In the genomic region with DNA sequence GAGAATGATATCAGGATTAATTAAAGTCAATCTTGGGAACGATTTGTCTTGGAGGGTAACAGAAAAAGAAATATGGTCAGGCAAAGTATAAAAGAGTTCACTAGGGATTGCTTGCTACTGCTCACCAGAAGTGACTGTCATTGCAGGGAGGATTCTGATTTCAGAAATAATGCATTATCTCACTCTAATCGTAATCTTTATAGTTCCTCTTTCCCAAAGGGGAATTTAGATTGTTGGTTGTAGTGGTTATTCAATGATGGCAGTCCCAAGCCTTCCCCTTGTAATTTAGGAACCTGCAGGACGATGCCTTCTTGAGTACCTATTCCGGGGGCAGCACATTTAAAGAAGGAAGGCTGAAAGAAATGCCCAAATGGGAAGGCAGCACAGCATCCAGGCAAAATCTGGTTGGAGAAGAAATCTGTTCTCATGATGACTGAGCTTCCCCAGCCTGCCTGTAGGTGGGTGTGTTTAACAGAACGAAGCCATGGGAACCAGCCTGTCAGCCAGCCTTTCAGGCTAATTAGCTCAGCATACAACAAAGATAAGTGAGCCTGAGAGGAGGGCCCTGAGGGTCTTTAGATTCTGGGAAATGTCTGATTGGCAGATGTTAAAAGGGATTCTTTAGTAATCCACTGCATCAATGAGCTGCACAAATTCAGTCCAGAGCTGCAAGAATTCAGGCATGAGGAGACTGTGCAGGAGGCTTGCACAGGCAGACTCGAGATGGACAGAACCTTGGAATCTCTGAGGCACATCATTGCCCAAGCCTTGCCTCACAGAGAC, we compare ENCODE assay signal across 8 mouse cellular contexts. TPM values are rescaled to one million over a fixed set of nuclear protein-coding genes. Genes with fewer than 3 reads are reported as not detected.
DNase-seq lines count a peak whose midpoint lies in the region; ATAC-seq and TF ChIP-seq lines count a peak whose summit lies in the region.

A gene (plus strand): TSS at position 451 of the 783 bp plus-strand sequence.

- no peaks in the 10 kb centered on the region for H3K9me3 ChIP-seq in liver, embryonic 12.5 days (replicated peaks)
- no peaks in the 10 kb centered on the region for H3K9me3 ChIP-seq in heart, embryonic 10.5 days
- H3K9me3 ChIP-seq in kidney, embryonic 15.5 days (replicated peaks) = no peaks in the 10 kb centered on the region
- no peaks in the 10 kb centered on the region for H3K9me3 ChIP-seq in limb, embryonic 14.5 days (ENCODE audit: control insufficient read depth, low read length)
- H3K9me3 ChIP-seq in neural tube, embryonic 13.5 days = no peaks in the 10 kb centered on the region

- H3K4me3 ChIP-seq in liver, embryonic 12.5 days = no peak within 1 kb of the TSS
- peak within 1 kb of the TSS; percentile 40 for H3K4me3 ChIP-seq in heart, embryonic 10.5 days
- peak within 1 kb of the TSS; percentile 16; the same call in 1 of the 2 replicates for H3K4me3 ChIP-seq in kidney, embryonic 15.5 days (replicated peaks)
- 0 out of 2 replicates have a peak within 1 kb of the TSS, but pooled peaks have one; percentile 14 for H3K4me3 ChIP-seq in limb, embryonic 14.5 days (replicated peaks; ENCODE audit: low read length)
- H3K4me3 ChIP-seq in neural tube, embryonic 13.5 days = peak within 1 kb of the TSS; percentile 24

- no peak within 1 kb of the TSS for H3K4me2 ChIP-seq in liver, embryonic 12.5 days
- peak within 1 kb of the TSS; percentile 36 for H3K4me2 ChIP-seq in kidney, embryonic 15.5 days
- peak within 1 kb of the TSS; percentile 31 for H3K4me2 ChIP-seq in limb, embryonic 14.5 days (replicated peaks; ENCODE audit: low read depth, low read length, severe bottlenecking)
- peak within 1 kb of the TSS; percentile 49 for H3K4me2 ChIP-seq in neural tube, embryonic 13.5 days

- no peak within 1 kb of the TSS for H3K27ac ChIP-seq in liver, embryonic 12.5 days
- H3K27ac ChIP-seq in heart, embryonic 10.5 days = no peak within 1 kb of the TSS
- H3K27ac ChIP-seq in kidney, embryonic 15.5 days = 0 out of 2 replicates have a peak within 1 kb of the TSS, but pooled peaks have one; percentile 3
- peak within 1 kb of the TSS; percentile 67 for H3K27ac ChIP-seq in limb, embryonic 14.5 days (replicated peaks; ENCODE audit: low read depth, low read length)
- H3K27ac ChIP-seq in neural tube, embryonic 13.5 days (replicated peaks) = peak within 1 kb of the TSS; percentile 74

- no peaks in the 10 kb centered on the region for H3K27me3 ChIP-seq in liver, embryonic 12.5 days (replicated peaks)
- H3K27me3 ChIP-seq in heart, embryonic 10.5 days (ENCODE audit: insufficient read depth, poor library complexity, severe bottlenecking) = no peaks in the 10 kb centered on the region
- H3K27me3 ChIP-seq in kidney, embryonic 15.5 days = no peaks in the 10 kb centered on the region
- no peaks in the 10 kb centered on the region for H3K27me3 ChIP-seq in limb, embryonic 14.5 days (ENCODE audit: control insufficient read depth, insufficient read depth, low read length)
- no peaks in the 10 kb centered on the region for H3K27me3 ChIP-seq in neural tube, embryonic 13.5 days

- TF ChIP-seq POLR2A in limb, embryonic 14.5 days (IDR thresholded peaks at IDR 0.05; ENCODE audit: borderline replicate concordance, extremely low read depth, insufficient read depth, insufficient read length) = no peak

- H3K36me3 ChIP-seq in liver, embryonic 12.5 days = no peaks in the 10 kb centered on the region
- no peaks in the 10 kb centered on the region for H3K36me3 ChIP-seq in heart, embryonic 10.5 days
- no peaks in the 10 kb centered on the region for H3K36me3 ChIP-seq in kidney, embryonic 15.5 days
- H3K36me3 ChIP-seq in limb, embryonic 14.5 days (ENCODE audit: control insufficient read depth, insufficient read depth, low read length) = no peaks in the 10 kb centered on the region
- no peaks in the 10 kb centered on the region for H3K36me3 ChIP-seq in neural tube, embryonic 13.5 days

- H3K9ac ChIP-seq in liver, embryonic 12.5 days = no peak within 1 kb of the TSS
- no peak within 1 kb of the TSS for H3K9ac ChIP-seq in kidney, embryonic 15.5 days
- no peak within 1 kb of the TSS for H3K9ac ChIP-seq in limb, embryonic 14.5 days (ENCODE audit: low read depth, low read length, severe bottlenecking)
- H3K9ac ChIP-seq in neural tube, embryonic 13.5 days = peak within 1 kb of the TSS; percentile 41

- H3K4me1 ChIP-seq in liver, embryonic 12.5 days = no peaks in the 10 kb centered on the region; the same call in 1 of the 2 replicates
- no peaks in the 10 kb centered on the region for H3K4me1 ChIP-seq in heart, embryonic 10.5 days
- 0 out of 2 replicates have a peak, but pooled peaks cover 12% of the 10 kb centered on the region for H3K4me1 ChIP-seq in kidney, embryonic 15.5 days
- peaks cover 22% of the 10 kb centered on the region for H3K4me1 ChIP-seq in limb, embryonic 14.5 days (ENCODE audit: control insufficient read depth, insufficient read depth, low read length)
- peaks cover 12% of the 10 kb centered on the region for H3K4me1 ChIP-seq in neural tube, embryonic 13.5 days (replicated peaks)

- ATAC-seq in liver, embryonic 12.5 days = no peak
- peak; percentile 93 for ATAC-seq in kidney, embryonic 15.5 days (replicated peaks; ENCODE audit: low FRiP score)
- peak; percentile 84 for ATAC-seq in limb, embryonic 14.5 days (ENCODE audit: low FRiP score, low read depth)
- ATAC-seq in neural tube, embryonic 13.5 days (ENCODE audit: low read depth) = peak; percentile 97
- ATAC-seq in activated CD4-positive, CD25-positive, alpha-beta regulatory T cell, adult 4 months = no peak

- WGBS in liver, embryonic 12.5 days (ENCODE audit: insufficient replicate concordance) = 29% methylated on average over 6 of the region's 6 CpGs
- 34% methylated on average over 6 of the region's 6 CpGs for WGBS in heart, embryonic 10.5 days
- WGBS in kidney, embryonic 15.5 days = 30% methylated on average over 6 of the region's 6 CpGs
- 24% methylated on average over 6 of the region's 6 CpGs for WGBS in limb, embryonic 14.5 days
- WGBS in neural tube, embryonic 13.5 days = 19% methylated on average over 6 of the region's 6 CpGs

- peak; percentile 22 for DNase-seq in liver
- DNase-seq in embryo, embryonic 10.5 days (ENCODE audit: low spot score) = peak; percentile 92
- peak; percentile 80 for DNase-seq in heart, embryonic 10.5 days (ENCODE audit: low spot score)
- DNase-seq in limb, embryonic 14.5 days (ENCODE audit: low spot score) = peak; percentile 80

RNA-seq across cellular contexts. Expression of the gene that starts here (rescaled TPM):
- polyA plus RNA-seq in liver, embryonic 12.5 days (2016; fragmentation: Nextera tagmentation; extraction: Ambion mirVana) = 0.49 and 0.60 TPM in 2 replicates
- polyA plus RNA-seq in heart, embryonic 10.5 days (2016; fragmentation: Nextera tagmentation; extraction: Ambion mirVana) = 9.7 and 31.2 TPM in 2 replicates
- polyA plus RNA-seq in kidney, embryonic 15.5 days (2015; fragmentation: Nextera tagmentation; extraction: Ambion mirVana) = 5.8 and 8.5 TPM in 2 replicates
- polyA plus RNA-seq in limb, embryonic 14.5 days (2012; rRNA removed) = 6.0 and 7.0 TPM in 2 replicates
- polyA plus RNA-seq in limb, embryonic 14.5 days (2014; fragmentation: Nextera tagmentation; extraction: Ambion mirVana) = 7.6 and 8.6 TPM in 2 replicates
- polyA plus RNA-seq in neural tube, embryonic 13.5 days (2015; fragmentation: Nextera tagmentation; extraction: Ambion mirVana) = 26.0 and 32.7 TPM in 2 replicates
- polyA plus RNA-seq in activated CD4-positive, CD25-positive, alpha-beta regulatory T cell, adult 4 months (2017; shearing (Covaris generic)) = not detected

Comparison
In these comparisons a context has a peak if more than half of its experiments do, and no peak if none do; other contexts are left out.
1. DNase-seq: peak in every context shown above with its lines; median percentile 92 in embryo, embryonic 10.5 days; 80 in heart, embryonic 10.5 days; 80 in limb, embryonic 14.5 days; 22 in liver.
2. ATAC-seq: peak in kidney, embryonic 15.5 days (single experiment), limb, embryonic 14.5 days (single experiment) and neural tube, embryonic 13.5 days (single experiment); none in liver, embryonic 12.5 days (single experiment) and activated CD4-positive, CD25-positive, alpha-beta regulatory T cell, adult 4 months (single experiment).
3. H3K27ac ChIP-seq: peak in kidney, embryonic 15.5 days (single experiment), limb, embryonic 14.5 days (single experiment) and neural tube, embryonic 13.5 days (single experiment); none in liver, embryonic 12.5 days (single experiment) and heart, embryonic 10.5 days (single experiment).